9 mouse cellular contexts compared by ENCODE assay signal in the genomic region with DNA sequence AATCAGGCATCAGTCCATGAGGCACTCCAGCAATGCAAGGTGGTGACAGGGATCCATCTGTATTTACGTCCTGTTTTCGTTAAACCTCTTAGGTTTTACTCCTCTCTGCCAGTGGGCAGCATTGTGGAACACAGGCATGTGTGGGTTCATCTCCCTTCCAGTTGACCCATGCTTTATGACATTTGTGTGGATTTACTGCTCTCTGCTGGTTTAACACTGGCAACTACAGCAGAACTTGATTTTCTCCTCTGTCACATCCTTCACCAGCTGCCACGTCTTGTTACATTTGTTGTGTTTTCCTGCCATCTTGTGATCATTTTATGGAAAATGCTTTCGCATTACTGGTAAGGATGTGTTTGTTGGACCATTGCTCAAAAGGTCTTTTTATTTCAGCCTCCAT. TPM values are rescaled to one million over a fixed set of nuclear protein-coding genes. Genes with fewer than 3 reads are reported as not detected.
A peak's percentile ranks its signal among the peaks of the same experiment; 100 is the strongest.
DNase-seq lines count a peak whose midpoint lies in the region; ATAC-seq and TF ChIP-seq lines count a peak whose summit lies in the region.
"Had no signal": no experiment of that assay in that cellular context is flagged by ENCODE, and none has a peak within 500 bp of the region (broad histone marks: within the 10 kb centered on the region; RNA-seq: fewer than 3 reads in every experiment).

No protein-coding gene starts in this region.

- H3K9me3 ChIP-seq in heart, postnatal 0 days (replicated peaks; ENCODE audit: control insufficient read depth, low read length), result no peaks in the 10 kb centered on the region
- H3K9me3 ChIP-seq in heart, embryonic 10.5 days, result no peaks in the 10 kb centered on the region
- no peaks in the 10 kb centered on the region for H3K9me3 ChIP-seq in midbrain, embryonic 14.5 days (ENCODE audit: control insufficient read depth, low read length)
- H3K9me3 ChIP-seq in midbrain, embryonic 11.5 days (ENCODE audit: control insufficient read depth, low read length), result no peaks in the 10 kb centered on the region
- H3K9me3 ChIP-seq in forebrain, postnatal 0 days (ENCODE audit: low read length), result no peaks in the 10 kb centered on the region
- H3K9me3 ChIP-seq in stomach, postnatal 0 days (ENCODE audit: control insufficient read depth, low read length), result no peaks in the 10 kb centered on the region
- H3K9me3 ChIP-seq: heart, embryonic 15.5 days had no signal

- no peaks in the 10 kb centered on the region for H3K27me3 ChIP-seq in heart, postnatal 0 days (ENCODE audit: control insufficient read depth, insufficient read depth, low read length)
- no peaks in the 10 kb centered on the region for H3K27me3 ChIP-seq in heart, embryonic 10.5 days (ENCODE audit: insufficient read depth, poor library complexity, severe bottlenecking)
- no peaks in the 10 kb centered on the region for H3K27me3 ChIP-seq in midbrain, embryonic 14.5 days (ENCODE audit: control insufficient read depth, insufficient read depth, low read length)
- no peaks in the 10 kb centered on the region; the same call in 1 of the 2 replicates for H3K27me3 ChIP-seq in midbrain, embryonic 11.5 days (ENCODE audit: control insufficient read depth, insufficient read depth, low read length)
- no peaks in the 10 kb centered on the region for H3K27me3 ChIP-seq in forebrain, postnatal 0 days (ENCODE audit: insufficient read depth, low read length)
- no peaks in the 10 kb centered on the region for H3K27me3 ChIP-seq in stomach, postnatal 0 days (ENCODE audit: control insufficient read depth, insufficient read depth, low read length)
- H3K27me3 ChIP-seq: heart, embryonic 15.5 days had no signal

- 46% methylated on average over 4 of the region's 4 CpGs for WGBS in heart, postnatal 0 days
- whole genome bisulfite sequencing in heart, embryonic 10.5 days, result 74% methylated on average over 4 of the region's 4 CpGs
- WGBS in midbrain, embryonic 14.5 days, result 84% methylated on average over 4 of the region's 4 CpGs
- 81% methylated on average over 4 of the region's 4 CpGs for WGBS in midbrain, embryonic 11.5 days
- 70% methylated on average over 4 of the region's 4 CpGs for WGBS in forebrain, postnatal 0 days
- 58% methylated on average over 4 of the region's 4 CpGs for WGBS in stomach, postnatal 0 days

- H3K4me3 ChIP-seq in heart, postnatal 0 days (ENCODE audit: low read depth, low read length), result no peak overlapping the region
- no peak overlapping the region for H3K4me3 ChIP-seq in heart, embryonic 10.5 days
- no peak overlapping the region for H3K4me3 ChIP-seq in midbrain, embryonic 14.5 days (replicated peaks; ENCODE audit: low read depth, low read length)
- H3K4me3 ChIP-seq in midbrain, embryonic 11.5 days (ENCODE audit: low read depth, low read length), result no peak overlapping the region
- no peak overlapping the region for H3K4me3 ChIP-seq in forebrain, postnatal 0 days (ENCODE audit: low read depth, low read length)
- no peak overlapping the region for H3K4me3 ChIP-seq in stomach, postnatal 0 days (ENCODE audit: low read depth, low read length)
- H3K4me3 ChIP-seq: heart, embryonic 15.5 days had no signal

- DNase-seq in heart, postnatal 0 days (ENCODE audit: low spot score), result peak; percentile 30
- no peak for DNase-seq in heart, embryonic 10.5 days (ENCODE audit: low spot score)
- peak; percentile 69 for DNase-seq in midbrain, embryonic 14.5 days
- no peak for DNase-seq in midbrain, embryonic 11.5 days (ENCODE audit: low spot score, missing footprints)
- DNase-seq in forebrain, postnatal 0 days, result peak; percentile 65
- no peak for DNase-seq in stomach, postnatal 0 days (ENCODE audit: low spot score)
- DNase-seq in cerebellum, adult 9-11 months, result no peak
- no peak for DNase-seq in gastrocnemius, postnatal 36 days

- intact Hi-C loops in gastrocnemius, postnatal 36 days (cut with DNase I), result loop anchor here (5.0 kb wide), 1 partner anchor 362 kb away; no protein-coding TSS in a partner anchor

- no peak overlapping the region for H3K4me2 ChIP-seq in heart, postnatal 0 days (ENCODE audit: low read depth, low read length)
- no peak overlapping the region for H3K4me2 ChIP-seq in midbrain, embryonic 14.5 days (ENCODE audit: low read length)
- no peak overlapping the region for H3K4me2 ChIP-seq in midbrain, embryonic 11.5 days
- H3K4me2 ChIP-seq in forebrain, postnatal 0 days (ENCODE audit: low read depth), result no peak overlapping the region
- H3K4me2 ChIP-seq in stomach, postnatal 0 days (replicated peaks; ENCODE audit: low read depth), result no peak overlapping the region
- H3K4me2 ChIP-seq: heart, embryonic 15.5 days had no signal

- ATAC-seq in heart, postnatal 0 days (ENCODE audit: insufficient read depth, low read depth), result no peak
- ATAC-seq in midbrain, embryonic 14.5 days (ENCODE audit: low FRiP score, low TSS enrichment), result 0 out of 2 replicates have a peak, but pooled peaks have one; percentile 40
- ATAC-seq in midbrain, embryonic 11.5 days (ENCODE audit: low FRiP score), result no peak
- peak; percentile 82 for ATAC-seq in forebrain, postnatal 0 days
- ATAC-seq in stomach, postnatal 0 days (ENCODE audit: low FRiP score, low TSS enrichment), result 0 out of 2 replicates have a peak, but pooled peaks have one; percentile 29

- peak; percentile 55 for TF ChIP-seq CTCF in heart, postnatal 0 days (IDR thresholded peaks at IDR 0.05; ENCODE audit: low read depth)
- peak; percentile 75 for TF ChIP-seq CTCF in forebrain, postnatal 0 days (IDR thresholded peaks at IDR 0.05; ENCODE audit: low read depth)
- peak; percentile 75 for TF ChIP-seq CTCF in stomach, postnatal 0 days (IDR thresholded peaks at IDR 0.05; ENCODE audit: low read depth)

- H3K9ac ChIP-seq in heart, postnatal 0 days (replicated peaks; ENCODE audit: low read depth, low read length), result no peak overlapping the region
- H3K9ac ChIP-seq in midbrain, embryonic 14.5 days (replicated peaks; ENCODE audit: low read length), result no peak overlapping the region
- no peak overlapping the region for H3K9ac ChIP-seq in midbrain, embryonic 11.5 days (ENCODE audit: low read length)
- no peak overlapping the region for H3K9ac ChIP-seq in forebrain, postnatal 0 days
- no peak overlapping the region for H3K9ac ChIP-seq in stomach, postnatal 0 days (ENCODE audit: low read length)
- H3K9ac ChIP-seq: heart, embryonic 15.5 days had no signal

- no peak overlapping the region for H3K27ac ChIP-seq in heart, postnatal 0 days (ENCODE audit: low read depth)
- no peak overlapping the region for H3K27ac ChIP-seq in heart, embryonic 10.5 days
- no peak overlapping the region for H3K27ac ChIP-seq in midbrain, embryonic 14.5 days (replicated peaks; ENCODE audit: low read depth, low read length)
- no peak overlapping the region for H3K27ac ChIP-seq in midbrain, embryonic 11.5 days (ENCODE audit: low read depth, low read length)
- H3K27ac ChIP-seq in forebrain, postnatal 0 days (ENCODE audit: low read depth, low read length), result no peak overlapping the region
- no peak overlapping the region for H3K27ac ChIP-seq in stomach, postnatal 0 days (replicated peaks)
- H3K27ac ChIP-seq: heart, embryonic 15.5 days had no signal

- TF ChIP-seq EP300 in heart, postnatal 0 days (IDR thresholded peaks at IDR 0.05; ENCODE audit: low read depth), result no peak
- no peak for TF ChIP-seq EP300 in stomach, postnatal 0 days (optimal IDR thresholded peaks at IDR 0.05)

- no peaks in the 10 kb centered on the region for H3K4me1 ChIP-seq in heart, postnatal 0 days (ENCODE audit: control insufficient read depth, insufficient read depth)
- 0 out of 2 replicates have a peak, but pooled peaks cover 6% of the 10 kb centered on the region for H3K4me1 ChIP-seq in heart, embryonic 10.5 days
- no peaks in the 10 kb centered on the region for H3K4me1 ChIP-seq in midbrain, embryonic 14.5 days (ENCODE audit: control insufficient read depth, insufficient read depth, low read length)
- no peaks in the 10 kb centered on the region for H3K4me1 ChIP-seq in midbrain, embryonic 11.5 days (ENCODE audit: control insufficient read depth, insufficient read depth, low read length)
- H3K4me1 ChIP-seq in forebrain, postnatal 0 days (ENCODE audit: insufficient read depth), result no peaks in the 10 kb centered on the region
- no peaks in the 10 kb centered on the region for H3K4me1 ChIP-seq in stomach, postnatal 0 days (replicated peaks; ENCODE audit: control insufficient read depth, insufficient read depth)
- H3K4me1 ChIP-seq: heart, embryonic 15.5 days had no signal

- no peaks in the 10 kb centered on the region for H3K36me3 ChIP-seq in heart, postnatal 0 days (replicated peaks; ENCODE audit: control insufficient read depth, insufficient read depth, low read length)
- no peaks in the 10 kb centered on the region for H3K36me3 ChIP-seq in heart, embryonic 10.5 days
- no peaks in the 10 kb centered on the region for H3K36me3 ChIP-seq in midbrain, embryonic 14.5 days (ENCODE audit: control insufficient read depth, insufficient read depth, low read length)
- no peaks in the 10 kb centered on the region for H3K36me3 ChIP-seq in midbrain, embryonic 11.5 days (ENCODE audit: control insufficient read depth, insufficient read depth, low read length)
- H3K36me3 ChIP-seq in forebrain, postnatal 0 days (ENCODE audit: insufficient read depth), result no peaks in the 10 kb centered on the region
- H3K36me3 ChIP-seq in stomach, postnatal 0 days (ENCODE audit: control insufficient read depth, insufficient read depth, low read length), result no peaks in the 10 kb centered on the region
- H3K36me3 ChIP-seq: heart, embryonic 15.5 days had no signal

RNA-seq across cellular contexts. Expression of gene Hccs, which starts 20.6 kb away (rescaled TPM):
- total RNA-seq in heart, postnatal 0 days (2014; rRNA removed; ENCODE audit: low replicate concordance), result 55.8 and 58.2 TPM in 2 replicates
- 73.1 and 75.2 TPM in 2 replicates for polyA plus RNA-seq in heart, postnatal 0 days (2015; fragmentation: Nextera tagmentation; extraction: Ambion mirVana)
- 48.0 and 50.4 TPM in 2 replicates for polyA plus RNA-seq in heart, embryonic 10.5 days (2016; fragmentation: Nextera tagmentation; extraction: Ambion mirVana)
- 37.6 and 44.7 TPM in 2 replicates for polyA plus RNA-seq in midbrain, embryonic 14.5 days (2014; fragmentation: Nextera tagmentation; extraction: Ambion mirVana)
- polyA plus RNA-seq in midbrain, embryonic 11.5 days (2014; fragmentation: Nextera tagmentation; extraction: Ambion mirVana), result 57.5 and 57.6 TPM in 2 replicates
- total RNA-seq in forebrain, postnatal 0 days (2014; rRNA removed), result 30.2 and 33.4 TPM in 2 replicates
- 28.4 and 32.0 TPM in 2 replicates for polyA plus RNA-seq in forebrain, postnatal 0 days (2015; fragmentation: Nextera tagmentation; extraction: Ambion mirVana)
- 21.1 and 21.6 TPM in 2 replicates for polyA plus RNA-seq in stomach, postnatal 0 days (2015; fragmentation: Nextera tagmentation; extraction: Ambion mirVana)
- 10 to 100 TPM; 24.9 to 30.2 TPM for total RNA-seq in gastrocnemius, postnatal 36 days (2021)

Comparison
In these comparisons a context has a peak if more than half of its experiments do, and no peak if none do; other contexts are left out.
1. ATAC-seq: peak in midbrain, embryonic 14.5 days (single experiment), forebrain, postnatal 0 days (single experiment) and stomach, postnatal 0 days (single experiment); none in heart, postnatal 0 days (single experiment) and midbrain, embryonic 11.5 days (single experiment).
2. DNase-seq: peak in heart, postnatal 0 days (single experiment), midbrain, embryonic 14.5 days (single experiment) and forebrain, postnatal 0 days (single experiment); none in heart, embryonic 10.5 days (single experiment), midbrain, embryonic 11.5 days (single experiment), stomach, postnatal 0 days (single experiment), cerebellum, adult 9-11 months (single experiment) and gastrocnemius, postnatal 36 days (0 of 2).
3. Peak in every context shown above with its lines, with median percentiles within 50 percentile points of each other: CTCF ChIP-seq.